Mouse (Mus musculus) embryonic fibroblast, embryonic 13.5 days (primary cell): ENCODE data around the gene Tsc22d3.

ENCODE experiments used
- CTCF ChIP-seq: IDR thresholded peaks from 2 replicates; pipeline ENCODE4 v1.5.1; 2011; ENCODE audit warnings: mild to moderate bottlenecking, control low read depth, low read length, moderate library complexity, borderline replicate concordance; ENCODE audit not compliant: insufficient read depth
- POLR2A ChIP-seq: IDR thresholded peaks from 2 replicates; pipeline ENCODE4 v1.6.1; 2011; ENCODE audit warnings: low read depth, mild to moderate bottlenecking, control low read depth, low read length, moderate library complexity

DNA sequence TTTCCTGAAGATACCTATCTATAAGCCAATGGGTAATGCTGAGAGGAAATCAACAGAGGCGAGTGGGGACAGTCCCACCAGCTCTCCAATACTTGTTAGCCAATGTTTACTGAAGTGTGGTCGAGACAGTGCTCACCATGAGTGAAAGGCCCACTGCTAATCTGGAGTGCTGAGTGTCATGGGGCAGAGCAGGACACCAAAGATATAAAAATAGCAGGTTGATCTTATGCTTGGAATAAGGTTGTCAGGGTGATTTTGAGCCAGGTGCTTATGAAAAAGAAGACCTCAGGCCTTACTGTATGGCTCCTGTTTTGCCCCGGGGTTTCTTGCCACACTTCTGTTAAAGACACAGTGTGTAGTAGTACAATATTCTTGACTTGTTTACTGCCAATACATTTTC is 20.0 kb downstream of the Tsc22d3 start:
- TF ChIP-seq CTCF, result no peak
- no peak for TF ChIP-seq POLR2A
